24 mouse cellular contexts compared by ENCODE assay signal in genomic region chr2:125774846-125775245, GRCm38 (mm10). TPM values are rescaled to one million over a fixed set of nuclear protein-coding genes. Genes with fewer than 3 reads are reported as not detected.
DNase-seq lines count a peak whose midpoint lies in the region; ATAC-seq and TF ChIP-seq lines count a peak whose summit lies in the region.
"Had no signal": no experiment of that assay in that cellular context is flagged by ENCODE, and none has a peak within 500 bp of the region (broad histone marks: within the 10 kb centered on the region; RNA-seq: fewer than 3 reads in every experiment).

No protein-coding gene starts in this region.

- TF ChIP-seq CTCF in MEL (IDR thresholded peaks at IDR 0.05 in 2 of 3, conservative IDR thresholded peaks at IDR 0.05 in 1 of 3; ENCODE audit: control insufficient read depth in 1 of 3, insufficient read depth in 1 of 3, low read depth in 2 of 3, low read length in 3 of 3, poor library complexity in 1 of 3, severe bottlenecking in 1 of 3) = no peak
- TF ChIP-seq CTCF in lung, adult 2 months (IDR thresholded peaks at IDR 0.05; ENCODE audit: insufficient read depth, low read length) = no peak

- H3K4me1 ChIP-seq in liver, embryonic 13.5 days (replicated peaks) = peaks cover 5% of the 10 kb centered on the region; the same call in 1 of the 2 replicates
- no peaks in the 10 kb centered on the region for H3K4me1 ChIP-seq in liver, embryonic 12.5 days
- peaks cover 2 to 4% of the 10 kb centered on the region in 2 experiments; a peak in 2 of 4 replicates for H3K4me1 ChIP-seq in MEL (ENCODE audit: control insufficient read depth in 1 of 2, insufficient read depth in 2 of 2, low read length in 2 of 2)
- peaks cover 7% of the 10 kb centered on the region for H3K4me1 ChIP-seq in lung, adult 2 months (ENCODE audit: control insufficient read depth, insufficient read depth, low read length)
- H3K4me1 ChIP-seq: forebrain, embryonic 10.5 days; forebrain, embryonic 13.5 days; hindbrain, embryonic 12.5 days; hindbrain, embryonic 15.5 days had no signal

- H3K9ac ChIP-seq in liver, embryonic 13.5 days = no peak overlapping the region
- no peak overlapping the region for H3K9ac ChIP-seq in liver, embryonic 12.5 days
- H3K9ac ChIP-seq in MEL (ENCODE audit: control insufficient read depth, low read depth, low read length, poor library complexity, severe bottlenecking) = no peak overlapping the region
- H3K9ac ChIP-seq: forebrain, embryonic 13.5 days; heart, embryonic 13.5 days; hindbrain, embryonic 12.5 days; hindbrain, embryonic 15.5 days had no signal

- H3K36me3 ChIP-seq in liver, embryonic 13.5 days = peaks cover 17% of the 10 kb centered on the region
- H3K36me3 ChIP-seq in liver, embryonic 12.5 days = peaks cover 46% of the 10 kb centered on the region
- H3K36me3 ChIP-seq in MEL (ENCODE audit: control insufficient read depth in 1 of 2, insufficient read depth in 2 of 2, low read length in 2 of 2) = peaks cover 0 to 5% of the 10 kb centered on the region in 2 experiments; a peak in 2 of 4 replicates

- H3K4me2 ChIP-seq in liver, embryonic 13.5 days = no peak overlapping the region
- H3K4me2 ChIP-seq in liver, embryonic 12.5 days = no peak overlapping the region
- H3K4me2 ChIP-seq: forebrain, embryonic 13.5 days; hindbrain, embryonic 12.5 days; hindbrain, embryonic 15.5 days had no signal

- WGBS in liver, embryonic 13.5 days (ENCODE audit: insufficient replicate concordance) = 33% methylated on average over 4 of the region's 4 CpGs
- 34% methylated on average over 4 of the region's 4 CpGs for whole genome bisulfite sequencing in liver, embryonic 12.5 days (ENCODE audit: insufficient replicate concordance)
- WGBS in lung, adult 2 months = 72% methylated on average over 4 of the region's 4 CpGs

- TF ChIP-seq RAD21 in MEL (IDR thresholded peaks at IDR 0.05; ENCODE audit: low read depth, low read length) = no peak

- no peaks in the 10 kb centered on the region for H3K27me3 ChIP-seq in liver, embryonic 13.5 days
- no peaks in the 10 kb centered on the region for H3K27me3 ChIP-seq in liver, embryonic 12.5 days (replicated peaks)
- H3K27me3 ChIP-seq in MEL (ENCODE audit: control insufficient read depth in 1 of 2, insufficient read depth in 2 of 2, low read length in 2 of 2) = no peaks in the 10 kb centered on the region
- H3K27me3 ChIP-seq: forebrain, embryonic 13.5 days; heart, embryonic 13.5 days; hindbrain, embryonic 12.5 days; hindbrain, embryonic 15.5 days had no signal

- no peak for TF ChIP-seq POLR2A in MEL (IDR thresholded peaks at IDR 0.05; ENCODE audit: control insufficient read depth in 1 of 2, insufficient read depth in 1 of 2, low read depth in 1 of 2, low read length in 2 of 2, poor library complexity in 1 of 2)
- TF ChIP-seq POLR2A in lung, adult 2 months (IDR thresholded peaks at IDR 0.05; ENCODE audit: borderline replicate concordance, extremely low read depth, low read depth, low read length) = no peak

- DNase-seq in liver, embryonic 13.5 days = no peak
- DNase-seq in MEL (ENCODE audit: low read depth, low spot score) = peak; percentile 23
- no peak for DNase-seq in cerebellum, postnatal 25 days
- DNase-seq in lung, adult 2 months = no peak
- DNase-seq in thymus, postnatal 36 days = no peak
- DNase-seq: adrenal gland, adult 2 months; adrenal gland, postnatal 14 days; cerebellum, adult 11 months; cerebellum, adult 2 months; cerebellum, adult 9-11 months; cerebellum, postnatal 36 days; gastrocnemius, postnatal 25 days; heart, adult 2 months; heart, postnatal 14 days had no signal

- TF ChIP-seq EP300 in MEL (IDR thresholded peaks at IDR 0.05; ENCODE audit: low read depth in 1 of 2, low read length in 2 of 2) = no peak

- peak; percentile 26; the same call in 1 of the 2 replicates for ATAC-seq in liver, embryonic 13.5 days (ENCODE audit: low read depth)
- ATAC-seq in liver, embryonic 12.5 days = no peak
- ATAC-seq in megakaryocyte, adult 5-6 weeks (ENCODE audit: poor library complexity, severe bottlenecking) = 0 out of 2 replicates have a peak, but pooled peaks have one; percentile 24
- ATAC-seq: forebrain, embryonic 13.5 days; forebrain, embryonic 16.5 days had no signal

- no peak overlapping the region for H3K27ac ChIP-seq in liver, embryonic 13.5 days
- H3K27ac ChIP-seq in liver, embryonic 12.5 days = no peak overlapping the region
- H3K27ac ChIP-seq in MEL (ENCODE audit: control insufficient read depth, low read depth, low read length) = no peak overlapping the region
- H3K27ac ChIP-seq: forebrain, embryonic 10.5 days; forebrain, embryonic 13.5 days; heart, adult 2 months; heart, embryonic 10.5 days; hindbrain, embryonic 12.5 days; hindbrain, embryonic 15.5 days had no signal

- H3K9me3 ChIP-seq in liver, embryonic 13.5 days (replicated peaks) = no peaks in the 10 kb centered on the region
- no peaks in the 10 kb centered on the region for H3K9me3 ChIP-seq in liver, embryonic 12.5 days (replicated peaks)
- no peaks in the 10 kb centered on the region for H3K9me3 ChIP-seq in MEL (replicated peaks; ENCODE audit: insufficient read depth, low read length)
- H3K9me3 ChIP-seq: forebrain, embryonic 10.5 days; forebrain, embryonic 13.5 days; G1E; heart, embryonic 10.5 days; heart, embryonic 13.5 days; hindbrain, embryonic 12.5 days; hindbrain, embryonic 15.5 days had no signal

- H3K79me2 ChIP-seq in MEL (ENCODE audit: control insufficient read depth, insufficient read depth, low read length, poor library complexity) = peaks cover 3% of the 10 kb centered on the region; the same call in 1 of the 2 replicates

- H3K4me3 ChIP-seq in liver, embryonic 13.5 days (replicated peaks) = no peak overlapping the region
- no peak overlapping the region for H3K4me3 ChIP-seq in liver, embryonic 12.5 days
- H3K4me3 ChIP-seq in MEL (ENCODE audit: control insufficient read depth in 1 of 2, insufficient read depth in 1 of 2, low read depth in 2 of 2, low read length in 2 of 2) = no peak overlapping the region
- H3K4me3 ChIP-seq in lung, adult 2 months (replicated peaks; ENCODE audit: extremely low read depth, low read depth, low read length) = no peak overlapping the region
- H3K4me3 ChIP-seq: forebrain, embryonic 10.5 days; forebrain, embryonic 13.5 days; heart, adult 2 months; heart, embryonic 13.5 days; hindbrain, embryonic 12.5 days; hindbrain, embryonic 15.5 days had no signal

TF ChIP-seq in MEL, 35 proteins besides CTCF, POLR2A, EP300 and RAD21:
- TF ChIP-seq NELFE (IDR thresholded peaks at IDR 0.05; ENCODE audit: low read depth, low read length) (no peak), MXI1 (IDR thresholded peaks at IDR 0.05; ENCODE audit: low read depth, low read length) (peak; percentile 53; the same call in 1 of the 2 replicates), CHD2 (IDR thresholded peaks at IDR 0.05; ENCODE audit: low read length) (no peak), ELF1 (IDR thresholded peaks at IDR 0.05; ENCODE audit: low read depth, low read length) (no peak), MYB (IDR thresholded peaks at IDR 0.05; ENCODE audit: low read depth, low read length) (no peak), USF1 (IDR thresholded peaks at IDR 0.05; ENCODE audit: low read depth, low read length) (peak; percentile 34; the same call in 1 of the 2 replicates), MAFK (IDR thresholded peaks at IDR 0.05; ENCODE audit: borderline replicate concordance, low read depth, low read length) (no peak), MYC (IDR thresholded peaks at IDR 0.05; ENCODE audit: low read depth, low read length) (no peak), BHLHE40 (IDR thresholded peaks at IDR 0.05; ENCODE audit: borderline replicate concordance, low read depth, low read length) (peak; percentile 93), ZC3H11A (IDR thresholded peaks at IDR 0.05; ENCODE audit: low read depth, low read length) (no peak), POLR2AphosphoS5 (IDR thresholded peaks at IDR 0.05; ENCODE audit: borderline replicate concordance, low read depth, low read length) (no peak), GABPA (IDR thresholded peaks at IDR 0.05; ENCODE audit: low read depth, low read length) (no peak), MAX (IDR thresholded peaks at IDR 0.05; ENCODE audit: low read length) (peak; percentile 59; the same call in 1 of the 2 replicates), GATA1 (IDR thresholded peaks at IDR 0.05; ENCODE audit: low read depth, low read length) (no peak), HCFC1 (IDR thresholded peaks at IDR 0.05; ENCODE audit: low read depth, low read length) (no peak), JUND (IDR thresholded peaks at IDR 0.05; ENCODE audit: low read depth, low read length) (no peak), NRF1 (IDR thresholded peaks at IDR 0.05; ENCODE audit: insufficient read depth, low read depth, low read length, poor library complexity, severe bottlenecking) (no peak), ETS1 (IDR thresholded peaks at IDR 0.05; ENCODE audit: low read depth, low read length) (0 out of 2 replicates have a peak, but pooled peaks have one; percentile 26)

RNA-seq across cellular contexts. Expression of gene Secisbp2l, which starts 7.8 kb away (rescaled TPM):
- polyA plus RNA-seq in liver, embryonic 13.5 days (2015; fragmentation: Nextera tagmentation; extraction: Ambion mirVana) = 4.0 and 5.8 TPM in 2 replicates
- polyA plus RNA-seq in liver, embryonic 12.5 days (2016; fragmentation: Nextera tagmentation; extraction: Ambion mirVana) = 6.6 and 8.0 TPM in 2 replicates
- 7.3 and 7.6 TPM in 2 replicates for total RNA-seq in MEL (2012; rRNA removed)
- polyA plus RNA-seq in MEL (2012; ENCODE audit: insufficient read depth in 1 of 2, insufficient read length in 2 of 2, low read depth in 1 of 2, low replicate concordance in 2 of 2, missing spikeins in 1 of 2) = 10 to 100 TPM in 1 of 2 experiments, not detected in 1; 10.9 TPM
- total RNA-seq in megakaryocyte, adult 5-6 weeks (2015) = 19.1 and 20.8 TPM in 2 replicates
- 28.1 and 35.0 TPM in 2 replicates for total RNA-seq in megakaryocyte, adult 5-6 weeks (2017)
- 23.2 and 29.1 TPM in 2 replicates for polyA plus RNA-seq in lung, adult 2 months (2012; rRNA removed)

RNA-seq across cellular contexts. Expression of gene Shc4, which starts 50.9 kb away (rescaled TPM):
- polyA plus RNA-seq in liver, embryonic 13.5 days (2015; fragmentation: Nextera tagmentation; extraction: Ambion mirVana) = 0.73 and 1.0 TPM in 2 replicates
- polyA plus RNA-seq in liver, embryonic 12.5 days (2016; fragmentation: Nextera tagmentation; extraction: Ambion mirVana) = 0.82 and 0.96 TPM in 2 replicates
- total RNA-seq in MEL (2012; rRNA removed) = 1.1 and 1.3 TPM in 2 replicates
- under 1 TPM in 1 of 2 experiments, not detected in 1; 0.38 TPM for polyA plus RNA-seq in MEL (2012; ENCODE audit: insufficient read depth in 1 of 2, insufficient read length in 2 of 2, low read depth in 1 of 2, low replicate concordance in 2 of 2, missing spikeins in 1 of 2)
- 0.13 and 0.46 TPM in 2 replicates for total RNA-seq in megakaryocyte, adult 5-6 weeks (2015)
- 0.07 and 0.16 TPM in 2 replicates for total RNA-seq in megakaryocyte, adult 5-6 weeks (2017)
- 0.34 and 0.51 TPM in 2 replicates for polyA plus RNA-seq in lung, adult 2 months (2012; rRNA removed)
